Mouse (Mus musculus): Measurements from ENCODE around the gene Atg4a-ps.

The Atg4a-ps gene

DNA sequence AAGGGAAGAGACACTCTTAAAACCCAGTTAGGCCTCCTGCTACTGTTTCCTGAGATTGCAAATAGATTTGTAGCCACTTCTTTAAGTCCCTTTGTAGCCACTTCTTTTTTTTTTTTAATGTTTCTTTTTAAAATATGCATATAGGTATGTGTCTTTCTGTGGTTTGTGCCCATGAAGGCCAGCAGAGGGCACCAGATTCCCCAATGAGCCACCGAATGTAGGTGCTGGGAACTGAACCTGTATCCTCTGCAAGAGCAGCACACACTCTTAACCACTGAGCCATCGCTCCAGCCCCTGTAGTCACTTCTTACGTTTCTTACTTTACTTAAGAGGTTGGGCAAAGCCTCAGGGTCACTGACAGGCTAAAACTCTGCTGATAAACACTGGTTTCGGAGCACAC lies 19.4 kb downstream of the Atg4a-ps start:
- DNase-seq, result no peak

- DNase-seq, result no peak
These were observed 20.7 kb downstream of the Atg4a-ps start for GRCm38 (mm10) chr3:103625169-103625568.

- no peak for DNase-seq
These were observed 21.2 kb downstream of the Atg4a-ps start for GRCm38 (mm10) chr3:103624591-103625051.

GRCm38 (mm10) chr3:103623893-103624470 lies 21.9 kb downstream of the Atg4a-ps start:
- DNase-seq, result no peak

DNA sequence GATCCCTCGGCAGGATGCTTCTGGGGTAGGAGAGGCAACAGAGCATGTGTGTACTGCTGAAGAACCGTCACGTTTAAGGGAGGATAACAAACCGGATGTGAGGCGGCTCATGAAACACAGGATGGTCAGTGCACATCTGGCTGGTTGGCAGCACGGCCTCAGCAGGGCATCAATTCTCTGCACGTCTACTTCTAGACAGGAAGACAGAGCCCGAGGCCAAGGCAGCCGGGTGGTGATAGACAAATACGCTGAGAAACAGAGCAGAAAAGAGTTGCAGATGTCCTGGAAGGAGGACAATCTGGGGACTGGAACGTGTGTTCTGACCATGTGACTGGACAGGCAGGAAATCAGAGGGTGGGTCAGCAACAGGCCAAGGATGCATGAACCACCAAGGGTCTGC lies 25.8 kb downstream of the Atg4a-ps start:
- DNase-seq, result no peak

- DNase-seq, result no peak
These were observed 28.9 kb downstream of the Atg4a-ps start for GRCm38 (mm10) chr3:103616981-103617380.

DNA sequence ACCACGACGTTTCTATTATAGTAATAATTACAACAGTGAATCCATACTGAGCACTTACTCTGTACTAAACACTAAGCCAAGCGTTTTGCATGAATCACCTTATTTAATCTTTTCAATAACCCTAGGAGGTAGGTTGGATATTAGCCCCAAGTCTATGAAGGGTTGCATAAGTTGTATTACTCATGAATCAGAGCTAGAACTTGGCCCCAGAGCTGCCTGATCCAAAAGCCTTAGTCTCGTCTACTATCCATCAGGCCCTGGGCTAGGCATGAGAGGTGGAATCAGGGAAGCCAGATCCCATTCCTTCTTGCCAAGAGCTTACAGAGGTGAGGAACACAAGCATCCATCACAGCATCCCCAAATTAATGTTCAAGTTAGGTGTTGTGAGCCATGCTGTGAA lies 30.2 kb downstream of the Atg4a-ps start:
- DNase-seq, result no peak

DNA sequence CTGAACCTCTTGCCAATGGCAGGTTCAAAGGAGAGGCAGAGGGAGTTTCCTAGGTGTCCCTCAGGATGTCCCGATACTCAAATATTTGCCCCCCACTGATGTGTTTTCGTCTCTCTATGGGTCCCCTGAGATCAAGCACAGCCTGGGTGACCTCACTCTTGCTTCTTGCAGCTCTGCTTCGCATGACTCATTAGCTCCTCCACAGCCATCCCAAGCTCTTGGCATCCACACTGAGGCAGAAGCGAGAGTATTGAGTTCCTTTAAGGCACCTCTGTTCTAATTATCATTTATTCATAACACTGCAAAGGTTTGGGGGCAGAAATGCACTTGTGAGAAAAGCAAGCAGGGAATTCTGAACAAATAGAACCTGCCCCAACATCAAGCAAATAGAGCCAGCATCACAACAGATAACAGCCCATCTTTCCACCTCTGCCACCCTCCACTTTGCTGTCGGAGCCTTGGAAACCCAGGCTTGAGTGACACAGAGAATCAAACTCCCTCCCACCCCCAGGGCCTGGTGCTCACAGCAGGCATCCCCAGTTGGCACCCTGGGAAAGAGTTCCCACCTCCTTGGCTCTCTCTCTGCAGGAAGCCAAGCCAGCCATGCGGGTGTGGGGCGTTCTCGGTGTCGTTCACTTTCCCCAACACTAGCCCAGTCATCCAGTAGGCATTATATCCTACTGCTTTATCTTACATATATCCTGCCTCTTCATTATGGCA lies 33.1 kb downstream of the Atg4a-ps start:
- DNase-seq, result no peak

GRCm38 (mm10) chr3:103610231-103610630 lies 35.6 kb downstream of the Atg4a-ps start:
- DNase-seq, result no peak

DNA sequence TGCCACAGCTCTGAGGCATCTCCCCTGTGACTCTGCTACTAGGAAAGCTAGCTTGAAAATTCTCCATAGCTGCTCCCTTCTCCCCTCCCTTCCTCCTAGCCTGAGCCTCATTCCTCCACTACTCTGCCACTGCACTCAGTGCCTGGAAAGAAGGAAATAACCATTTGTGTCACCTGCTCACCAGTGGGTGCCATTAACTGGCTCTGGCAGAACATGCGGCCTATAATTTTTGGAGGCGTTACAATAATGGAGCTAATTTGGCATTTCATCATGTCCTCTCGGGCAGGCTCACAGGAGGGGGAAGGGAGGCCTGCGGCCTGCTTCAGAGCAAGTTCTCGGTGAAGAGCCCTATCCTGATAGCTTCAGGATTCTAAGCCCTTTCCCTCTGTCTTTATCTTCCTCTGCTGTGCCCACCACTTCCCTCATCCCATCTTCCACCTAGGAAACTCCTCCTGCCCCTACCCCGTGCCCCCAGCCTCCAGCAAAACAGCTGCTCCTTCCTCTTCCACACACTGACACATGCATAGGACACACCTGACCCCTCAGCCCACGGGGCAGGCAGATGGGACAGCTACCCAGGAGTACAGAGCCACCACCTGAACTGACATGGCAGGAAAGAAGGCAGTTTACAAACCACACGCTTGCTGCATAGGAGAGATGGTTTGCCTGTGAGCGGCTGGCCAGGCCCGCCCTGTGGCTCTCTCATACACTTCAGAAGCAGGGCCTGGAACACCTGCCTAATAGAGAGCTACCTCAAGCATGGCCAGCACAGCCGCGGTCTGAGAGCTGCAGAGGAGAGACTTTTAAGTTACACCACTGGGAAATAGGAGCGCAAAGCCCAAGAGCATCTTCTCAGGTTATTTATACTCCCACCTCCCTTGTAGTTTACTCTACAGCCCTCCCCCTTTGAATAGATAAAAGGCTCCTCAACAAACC lies 38.9 kb downstream of the Atg4a-ps start:
- no peak for DNase-seq

- no peak for DNase-seq
These were observed 39.7 kb downstream of the Atg4a-ps start for GRCm38 (mm10) chr3:103606045-103606597.

GRCm38 (mm10) chr3:103601561-103601960 lies 44.3 kb downstream of the Atg4a-ps start:
- no peak for DNase-seq

- no peak for DNase-seq
These were observed 44.9 kb downstream of the Atg4a-ps start for GRCm38 (mm10) chr3:103601011-103601410.

DNA sequence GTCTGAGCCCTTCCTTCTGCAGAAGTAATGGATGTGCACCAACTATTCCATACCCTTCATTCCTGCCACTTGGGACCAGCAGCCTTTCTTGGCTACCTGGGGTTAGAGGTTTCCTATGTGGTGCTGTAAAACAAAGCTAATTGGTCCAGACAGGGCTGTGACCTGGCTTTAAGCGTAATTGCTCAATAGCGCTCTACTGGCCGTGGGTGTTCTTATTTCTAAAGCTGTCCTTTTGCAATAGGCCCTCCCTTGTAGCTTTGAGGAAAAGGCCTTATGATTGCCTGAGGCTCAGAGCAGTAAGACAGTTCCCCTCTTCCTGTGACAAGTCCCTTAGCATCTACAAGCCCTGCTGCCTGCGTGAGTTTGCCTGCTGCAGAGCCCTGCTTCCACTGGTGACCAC lies 48.3 kb downstream of the Atg4a-ps start:
- DNase-seq, result no peak

DNA sequence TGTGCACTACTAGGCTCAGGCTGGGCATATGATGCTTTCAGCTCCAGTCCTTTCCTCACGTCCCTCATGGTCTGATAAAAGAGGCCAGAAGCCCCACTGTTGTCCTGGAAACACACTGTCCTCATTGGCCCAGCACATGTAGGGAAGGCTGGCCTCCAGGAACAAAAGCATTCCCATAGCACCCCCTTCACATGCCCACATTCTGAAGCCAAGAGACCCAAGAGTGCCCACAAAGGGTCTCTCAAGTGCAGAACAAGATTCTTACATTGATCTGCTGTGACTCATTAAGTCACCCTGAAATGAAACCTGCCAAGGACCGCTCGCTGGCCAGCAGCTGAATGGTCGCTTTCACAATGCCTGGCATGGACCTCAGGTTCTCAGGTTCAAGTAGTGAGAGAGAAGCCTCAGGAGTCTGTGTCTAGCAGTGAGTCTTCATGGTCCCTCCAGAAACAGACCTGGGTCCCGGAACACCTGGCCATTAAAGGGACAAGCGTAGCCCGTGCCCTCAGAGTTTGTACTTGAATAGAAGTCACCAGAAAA lies 50.5 kb downstream of the Atg4a-ps start:
- DNase-seq, result no peak
